Mouse (Mus musculus): ENCODE data around the gene Cartpt.
"Not testable (repeated sequence)": the region's sequence is repeated elsewhere in the genome, so short reads cannot be mapped to it uniquely, and the experiment has no call there.

Gene Cartpt

DNA sequence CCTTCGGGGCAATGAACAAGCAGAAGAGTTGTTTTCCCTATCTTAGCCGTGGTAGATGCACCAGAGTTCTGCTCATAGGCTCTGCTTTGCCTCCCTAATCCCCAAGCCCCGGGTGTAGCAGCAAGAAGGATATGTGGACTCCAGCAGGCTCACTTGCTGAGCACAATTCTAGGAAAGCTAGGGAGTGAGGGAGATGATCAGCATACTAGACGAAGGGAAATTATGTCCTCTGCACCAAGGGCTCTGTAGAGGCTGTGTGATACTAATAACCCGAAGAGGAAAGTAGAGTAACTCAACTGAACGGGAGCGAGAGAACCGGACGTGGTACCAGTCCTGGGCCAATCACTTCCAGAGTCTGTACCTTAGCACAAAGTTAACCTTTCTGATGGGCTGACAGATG lies at the start of gene Cartpt:
Cartpt (minus strand) TSS at position 127 of the 400 bp plus-strand sequence.
- DNase-seq: no peak

DNA sequence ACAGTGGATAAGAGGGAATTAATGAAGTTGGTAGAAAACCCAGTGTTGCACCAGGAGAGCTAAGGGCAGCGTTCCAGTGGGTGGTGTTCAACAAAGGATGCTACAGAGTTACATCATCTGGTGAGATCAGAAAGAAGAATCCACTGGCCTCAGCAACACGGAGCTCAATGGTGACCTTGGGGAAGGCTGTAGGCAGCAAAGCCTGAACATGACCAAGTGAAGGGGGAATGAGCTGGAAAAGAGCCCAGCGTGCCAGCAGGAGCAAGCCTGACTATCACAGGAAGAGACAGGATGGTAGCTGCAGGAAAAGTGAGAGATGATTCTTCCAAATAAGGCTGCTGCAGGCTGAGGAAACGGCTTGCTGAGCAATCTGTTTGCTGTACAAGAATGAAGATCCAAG lies 46.5 kb upstream of the Cartpt start:
- DNase-seq: peak; percentile 19

DNA sequence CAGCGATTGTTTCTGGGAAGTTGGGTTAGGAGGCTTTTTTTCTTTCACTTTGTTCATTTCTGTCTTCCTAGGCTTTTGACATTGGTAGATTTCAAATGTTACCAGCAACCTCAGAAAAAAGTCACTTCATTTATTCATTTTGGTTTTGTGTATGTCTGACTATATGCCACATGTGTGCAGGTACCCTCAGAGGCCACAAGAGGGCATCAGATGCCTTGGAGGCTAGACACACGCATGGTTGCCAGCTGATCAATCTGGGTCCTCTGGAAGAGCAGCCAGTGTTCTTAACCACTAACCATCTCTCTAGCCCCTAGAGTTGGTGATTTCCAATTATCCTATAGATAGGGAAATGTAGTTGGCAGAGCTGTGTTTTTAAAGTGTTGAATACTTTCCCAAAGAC lies 42.6 kb upstream of the Cartpt start:
- no peak for DNase-seq

DNA sequence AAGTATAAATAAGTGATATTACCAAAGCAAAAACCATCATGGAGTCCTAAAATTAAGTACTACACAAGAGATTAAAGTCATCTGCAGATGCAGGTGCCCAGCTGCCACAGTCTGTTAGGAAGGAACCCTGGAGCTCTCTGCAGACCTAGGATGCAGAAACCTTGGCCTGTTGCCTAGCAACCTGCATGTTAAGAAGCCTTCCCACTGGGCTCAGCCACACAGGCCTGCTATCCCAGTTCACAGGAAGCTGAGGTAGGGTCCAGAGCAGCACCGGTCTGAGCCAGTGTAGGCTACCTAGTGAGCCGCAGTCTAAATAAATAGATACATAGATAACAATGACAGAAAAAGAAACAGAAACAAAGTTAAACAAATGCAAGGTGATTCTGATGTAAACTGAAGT lies 39.7 kb upstream of the Cartpt start:
- peak; percentile 24 for DNase-seq

DNA sequence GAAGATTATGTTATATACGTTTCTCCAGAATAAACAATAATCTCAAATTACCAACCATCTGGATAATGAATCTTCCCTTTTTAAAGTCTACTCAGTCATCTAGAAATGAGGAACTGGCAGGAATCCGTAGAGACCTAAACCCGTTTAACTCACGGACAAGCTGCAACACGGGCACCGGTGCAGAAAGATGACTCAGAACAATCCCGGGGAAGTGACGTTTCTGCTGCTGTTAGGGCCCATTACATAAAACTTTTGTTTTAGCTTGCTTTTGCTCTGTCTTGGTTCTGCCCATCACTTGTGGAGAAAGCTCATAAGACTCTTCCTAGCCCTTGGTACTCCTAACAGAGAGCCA lies 38.4 kb upstream of the Cartpt start:
- DNase-seq: no peak

DNA sequence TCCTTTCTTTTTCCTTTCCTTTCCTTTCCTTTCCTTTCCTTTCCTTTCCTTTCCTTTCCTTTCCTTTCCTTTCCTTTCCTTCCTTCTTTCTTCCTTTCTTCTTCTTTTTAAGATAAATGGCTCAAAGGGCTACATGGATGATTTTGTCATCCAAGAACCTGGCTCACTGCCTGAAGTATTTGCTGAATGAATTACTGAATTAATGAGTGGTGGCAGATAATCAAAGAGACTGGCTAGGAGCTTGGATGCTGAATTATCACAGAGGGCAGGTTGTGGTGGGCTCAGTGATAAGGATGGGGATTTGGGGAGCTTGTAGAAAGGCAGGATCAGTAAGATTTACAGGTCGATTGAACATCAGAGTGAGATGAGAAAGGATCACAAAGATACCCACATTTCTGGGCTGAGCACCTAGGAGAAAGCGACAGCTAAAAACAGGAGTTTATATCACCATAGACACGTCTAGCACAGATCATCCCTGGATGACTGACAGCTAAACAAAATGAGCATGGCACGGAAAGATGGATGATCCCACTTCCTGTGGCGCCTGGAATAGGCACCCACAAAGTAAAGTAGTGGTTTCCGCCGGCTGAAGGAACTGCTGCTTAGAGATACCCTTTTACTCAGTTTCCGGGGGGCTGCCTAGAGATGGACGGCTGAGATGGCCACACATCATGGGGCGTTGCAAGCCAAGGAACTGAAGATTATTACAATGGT lies 37.9 kb upstream of the Cartpt start:
- DNase-seq: no peak

DNA sequence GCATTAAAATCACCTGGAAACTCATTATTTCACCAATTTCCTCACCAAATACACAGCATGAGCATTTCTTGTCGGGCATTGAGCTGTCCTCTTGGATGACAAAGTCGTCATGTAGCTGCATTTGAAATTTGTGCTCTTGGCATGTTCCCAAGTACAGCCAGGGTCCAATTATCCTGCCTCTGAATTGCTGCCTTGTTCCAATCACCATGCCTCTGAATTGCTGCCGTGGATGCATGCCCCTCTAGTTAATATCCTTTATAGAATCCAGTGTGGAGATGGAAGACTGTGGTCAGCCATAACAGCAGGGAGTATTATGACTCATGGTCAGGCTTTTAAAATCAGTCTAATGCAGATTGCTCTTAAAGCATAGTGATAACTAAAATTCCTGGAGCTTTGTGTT lies 36.9 kb upstream of the Cartpt start:
- DNase-seq: no peak

DNA sequence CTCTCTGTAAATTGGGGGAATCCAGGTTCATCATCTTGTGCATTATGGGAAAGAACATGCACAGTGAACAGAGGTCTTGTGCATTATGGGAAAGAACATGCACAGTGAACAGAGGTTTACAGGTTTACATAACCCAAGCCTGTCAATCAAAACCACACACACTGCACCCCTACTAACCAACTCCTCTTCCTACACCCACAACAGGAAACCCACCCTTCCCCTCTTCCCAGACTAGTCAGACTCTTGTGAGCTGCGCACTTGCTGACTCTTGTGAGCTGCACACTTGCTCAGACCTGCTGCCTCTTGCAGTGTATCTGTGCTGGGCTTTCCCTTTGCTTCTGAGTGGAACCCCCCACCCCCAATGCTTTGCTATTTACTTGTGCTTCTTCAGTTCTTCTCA lies 31.5 kb upstream of the Cartpt start:
- no peak for DNase-seq

DNA sequence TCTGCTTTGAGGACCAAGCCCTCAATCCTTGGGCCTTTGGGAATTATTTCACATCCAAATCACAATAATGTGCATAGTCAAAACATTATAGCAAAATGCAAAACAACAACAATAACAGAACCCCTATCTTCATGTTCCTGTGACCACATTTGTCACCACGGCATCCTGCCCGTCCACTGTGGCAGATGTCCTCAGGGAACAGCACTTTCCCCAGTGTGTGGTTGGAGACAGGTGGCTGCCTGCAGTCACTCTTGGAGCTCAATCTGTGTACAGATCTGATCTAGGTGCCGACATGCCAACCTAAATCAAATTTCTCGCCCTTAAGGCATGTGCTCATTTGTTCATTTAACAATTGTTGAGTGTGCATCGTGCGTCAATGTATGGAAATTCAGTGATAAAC lies 30.6 kb upstream of the Cartpt start:
- peak; percentile 9 for DNase-seq

DNA sequence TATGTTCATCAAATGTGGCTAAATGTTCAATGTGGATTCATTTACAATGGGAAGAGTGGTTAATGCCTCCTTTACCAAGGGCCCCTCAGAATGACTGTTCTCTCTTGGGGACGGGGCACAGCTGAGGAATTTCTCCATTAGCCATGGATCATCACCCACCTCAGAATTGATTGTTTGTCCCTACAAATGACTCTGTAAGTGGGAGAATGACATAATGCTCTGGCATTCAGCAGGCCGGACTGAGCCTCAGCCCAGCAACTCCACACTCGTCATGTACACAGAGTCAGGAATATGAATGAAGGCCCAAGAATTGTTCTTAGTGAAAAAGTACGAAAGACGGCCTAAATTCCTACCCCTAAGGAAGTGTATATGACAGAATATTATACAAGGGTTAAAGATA lies 25.4 kb upstream of the Cartpt start:
- no peak for DNase-seq

DNA sequence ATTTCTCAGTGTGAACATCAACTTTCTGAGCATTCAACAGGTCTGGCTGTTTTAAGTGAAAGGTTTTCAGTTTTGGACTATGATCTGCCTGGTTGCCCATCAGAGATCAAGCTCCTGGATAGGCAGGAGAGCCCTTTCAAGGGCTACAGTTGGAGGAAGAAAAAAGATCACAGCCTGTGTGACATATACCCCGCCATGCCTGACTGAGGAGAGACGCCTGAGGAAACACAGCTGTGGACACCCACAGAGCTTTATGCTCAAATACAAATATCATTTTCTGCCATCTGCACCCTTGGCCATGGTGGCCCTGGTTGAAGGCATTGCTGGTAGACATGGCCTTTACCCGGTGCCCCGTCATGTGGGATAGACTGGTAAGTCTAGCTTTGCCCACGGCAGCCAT lies 14.7 kb upstream of the Cartpt start:
- DNase-seq: no peak

DNA sequence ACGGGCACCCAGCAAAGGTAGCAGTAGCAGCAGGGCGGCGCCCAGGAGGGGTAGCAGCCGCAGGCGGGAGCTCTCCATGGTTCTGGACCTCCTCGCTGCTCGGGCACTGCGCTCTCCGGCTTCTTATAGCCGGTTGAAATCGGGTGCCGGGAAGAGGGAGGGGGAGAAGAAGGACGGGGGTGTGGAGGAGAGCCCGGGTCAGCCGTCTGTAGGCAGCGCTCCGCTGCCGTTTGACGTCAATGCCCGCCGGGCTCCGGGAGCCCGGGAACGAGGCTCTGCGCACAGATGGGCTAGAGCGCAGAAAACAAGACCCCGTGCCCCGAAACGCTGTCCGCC lies 366 bp downstream of the Cartpt start:
- no peak for DNase-seq

DNA sequence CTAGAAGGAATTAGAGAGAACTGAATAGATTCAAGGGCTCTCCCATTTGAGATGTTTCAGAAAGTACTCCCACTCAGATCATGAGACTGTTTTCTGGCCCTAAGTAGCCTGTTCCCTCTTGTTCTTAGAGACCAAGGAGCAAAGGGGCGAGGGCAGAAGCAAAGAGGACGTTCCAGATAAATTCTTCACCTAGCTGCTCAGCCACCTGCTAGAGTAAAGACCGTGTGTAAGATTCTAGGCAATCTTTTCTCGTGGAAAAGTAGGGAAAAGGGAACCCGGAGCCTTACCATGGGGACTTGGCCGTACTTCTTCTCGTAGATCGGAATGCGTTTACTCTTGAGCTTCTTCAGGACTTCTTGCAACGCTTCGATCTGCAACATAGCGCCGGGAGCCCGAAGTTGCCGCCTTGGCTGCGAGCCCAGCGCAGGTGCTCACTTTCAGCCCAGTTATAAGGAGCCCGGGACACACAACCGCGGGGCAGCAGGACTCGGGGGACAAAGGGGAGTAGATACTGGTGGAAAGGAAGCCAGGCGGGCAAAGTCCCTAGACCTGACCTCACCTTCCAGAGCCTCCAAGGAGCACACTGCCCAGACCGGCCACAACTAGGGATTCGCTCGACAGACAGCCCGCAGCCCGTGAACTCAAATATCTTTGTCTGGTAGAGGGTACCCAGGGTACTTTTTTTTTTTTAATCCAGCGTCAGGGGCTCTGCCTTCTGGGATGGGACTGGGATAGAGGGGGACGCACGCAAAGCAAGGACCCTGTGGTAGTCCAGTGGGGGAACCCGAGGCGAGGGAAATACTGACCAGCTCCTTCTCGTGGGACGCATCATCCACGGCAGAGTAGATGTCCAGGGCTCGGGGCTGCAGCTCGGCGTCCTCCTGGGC lies 978 bp downstream of the Cartpt start:
- no peak for DNase-seq

DNA sequence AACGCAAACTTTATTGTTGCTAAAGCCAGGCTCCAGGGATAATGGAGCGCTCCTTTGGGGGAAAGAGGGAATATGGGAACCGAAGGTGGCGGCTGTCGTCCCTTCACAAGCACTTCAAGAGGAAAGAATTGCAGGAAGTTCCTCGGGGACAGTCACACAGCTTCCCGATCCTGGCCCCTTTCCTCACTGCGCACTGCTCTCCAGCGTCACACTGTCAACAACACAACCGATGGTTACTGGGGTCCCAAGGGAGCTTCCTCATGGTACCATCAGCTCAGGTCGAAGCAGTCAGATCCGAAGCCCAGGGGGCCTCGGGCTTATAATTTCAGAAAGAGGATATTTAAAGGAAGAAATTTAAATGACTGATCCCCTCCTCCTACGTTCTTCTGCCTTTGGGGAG lies 2.1 kb downstream of the Cartpt start:
- no peak for DNase-seq

DNA sequence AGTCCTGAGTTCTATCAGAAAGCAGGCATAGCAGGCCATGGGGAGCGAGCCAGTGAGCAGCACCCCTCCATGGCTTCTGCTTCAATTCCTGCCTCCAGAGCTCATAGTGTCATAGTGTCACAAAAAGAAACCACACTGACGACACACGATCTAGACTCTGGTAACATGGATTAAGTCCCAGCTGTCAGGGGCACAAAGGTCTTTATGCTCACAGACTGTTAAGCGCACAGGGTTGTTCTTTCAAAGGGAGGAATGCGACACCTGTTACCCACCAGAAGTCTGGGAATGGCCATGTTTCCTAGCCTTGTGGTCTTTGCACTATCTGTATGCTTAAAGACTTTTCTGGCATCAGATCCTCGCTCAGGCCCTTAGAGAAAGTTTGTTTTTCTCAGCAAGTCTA lies 15.3 kb downstream of the Cartpt start:
- no peak for DNase-seq

DNA sequence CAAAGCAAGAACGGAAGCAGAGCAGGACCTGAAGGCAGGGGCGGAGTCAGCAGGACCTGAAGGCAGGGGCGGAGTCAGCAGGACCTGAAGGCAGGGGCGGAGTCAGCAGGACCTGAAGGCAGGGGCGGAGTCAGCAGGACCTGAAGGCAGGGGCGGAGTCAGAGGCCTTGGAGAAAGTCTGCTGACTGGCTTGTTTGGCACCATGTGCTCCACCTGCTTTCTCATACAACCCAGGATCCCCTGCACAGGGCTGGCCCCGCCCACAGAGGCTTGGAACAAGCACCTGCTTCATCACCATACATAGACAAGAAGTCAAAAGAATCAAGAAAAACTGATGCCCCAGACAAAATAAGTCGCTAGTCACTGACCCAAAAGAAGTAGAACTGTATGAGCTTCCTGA lies 19.1 kb downstream of the Cartpt start:
- DNase-seq: not testable (repeated sequence)

DNA sequence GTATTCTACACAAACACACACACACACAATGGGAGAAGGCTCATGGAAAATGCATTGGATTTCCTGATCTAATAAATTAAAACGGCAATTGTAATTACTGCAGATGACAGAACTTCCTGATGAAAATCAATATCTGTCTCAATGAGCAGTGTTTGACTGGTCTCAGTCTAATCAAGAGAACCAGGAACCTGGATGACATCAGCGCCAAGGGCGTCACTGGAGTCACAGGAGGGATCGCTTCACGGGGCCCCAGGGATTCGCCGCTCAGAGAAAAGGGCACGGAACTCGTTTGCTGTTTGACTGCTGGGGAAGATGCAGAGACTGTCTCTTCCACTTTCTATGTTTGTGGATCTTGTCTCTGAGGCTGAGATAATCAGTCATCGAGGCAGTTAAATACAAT lies 21.2 kb downstream of the Cartpt start:
- no peak for DNase-seq

DNA sequence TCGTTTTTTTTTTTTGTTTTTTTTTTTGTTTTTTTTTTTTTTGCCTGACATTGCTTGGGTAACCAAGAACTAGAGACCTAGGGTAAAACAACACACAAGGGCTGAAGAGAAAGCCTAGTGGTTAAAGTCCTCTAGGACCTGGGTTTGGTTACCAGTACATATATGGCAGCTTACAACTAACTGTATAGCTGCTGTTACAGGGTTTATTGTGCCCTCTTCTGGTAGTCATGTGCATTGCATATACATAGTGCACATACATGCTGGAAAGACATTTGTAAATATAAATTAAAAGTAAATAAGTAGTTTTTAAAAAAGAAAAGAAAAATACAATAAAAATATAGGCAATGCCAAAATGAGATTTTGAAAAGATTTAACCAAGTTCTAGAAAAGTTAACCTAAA lies 28.8 kb downstream of the Cartpt start:
- no peak for DNase-seq

DNA sequence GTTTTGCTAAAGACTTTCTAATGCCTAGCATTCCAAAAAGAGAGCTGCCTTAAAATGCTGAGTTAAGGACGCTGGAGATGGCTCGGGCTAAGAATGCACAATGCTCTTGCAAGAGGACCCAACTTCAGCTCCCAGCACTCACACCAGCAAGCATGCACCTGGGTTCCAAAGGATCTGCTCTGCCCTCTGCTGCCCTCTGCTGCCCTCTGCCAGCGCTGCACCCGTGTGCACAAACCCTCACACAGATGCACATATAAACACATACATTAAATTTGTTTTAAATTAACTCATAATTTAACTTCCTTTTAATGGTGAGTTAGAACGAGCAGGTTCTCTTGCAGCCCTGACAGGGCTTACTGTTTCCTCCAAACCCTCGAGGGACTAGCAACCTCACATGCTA lies 32.5 kb downstream of the Cartpt start:
- DNase-seq: no peak

DNA sequence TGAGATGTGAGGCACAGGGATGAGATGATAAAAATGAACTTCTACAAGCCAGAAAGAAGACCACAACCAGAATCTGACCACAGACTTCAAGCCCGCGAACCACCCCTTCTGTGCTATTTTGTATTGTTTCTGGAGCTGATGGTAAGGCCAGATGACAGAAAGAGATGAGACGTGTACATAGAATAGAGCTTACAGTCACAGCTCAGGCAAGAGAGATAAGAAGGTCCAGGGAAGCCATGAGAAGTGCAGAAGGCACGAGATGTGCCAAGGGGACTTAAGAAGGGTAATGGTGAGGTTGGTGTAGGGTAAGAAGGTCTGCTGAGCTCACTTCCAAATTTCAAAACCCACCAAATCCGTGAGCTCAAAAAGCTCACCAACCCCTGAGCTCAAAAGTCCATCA lies 36.6 kb downstream of the Cartpt start:
- no peak for DNase-seq

DNA sequence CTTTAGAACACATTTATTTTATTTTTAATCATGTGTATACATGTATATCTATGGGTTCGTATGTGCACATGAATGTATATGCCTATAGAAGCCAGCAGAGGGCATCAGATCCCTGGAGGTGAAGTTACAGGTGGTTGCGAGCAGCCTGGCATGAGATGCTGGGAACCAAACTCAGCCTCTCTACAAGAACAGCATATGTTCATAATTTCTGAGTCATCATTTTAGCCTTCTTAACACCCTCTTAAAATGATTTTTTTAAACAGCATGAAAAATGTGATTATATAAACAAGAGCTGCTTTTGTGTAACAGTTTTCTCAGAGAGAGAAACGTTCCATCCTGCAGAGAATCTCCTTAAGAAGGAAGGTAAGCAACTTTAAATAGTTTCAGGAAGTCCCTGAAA lies 40.2 kb downstream of the Cartpt start:
- no peak for DNase-seq

DNA sequence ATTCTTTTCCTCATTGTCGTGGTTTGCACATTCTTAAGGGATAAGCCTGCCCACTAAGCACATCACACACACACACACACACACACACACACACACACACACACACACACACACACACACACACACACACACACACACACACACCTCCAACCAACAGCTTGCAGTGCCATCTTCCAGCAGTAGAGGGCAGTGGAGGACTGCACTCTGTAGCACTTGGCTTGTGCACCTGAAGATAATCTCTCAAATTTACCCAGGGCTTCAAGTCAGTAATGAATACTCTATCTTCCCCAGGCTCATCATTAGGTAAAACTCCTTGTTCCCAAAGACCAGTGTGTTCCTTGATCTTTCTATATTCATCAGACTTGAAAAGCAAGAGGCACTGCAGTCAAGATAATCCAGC lies 41.8 kb downstream of the Cartpt start:
- no peak for DNase-seq

DNA sequence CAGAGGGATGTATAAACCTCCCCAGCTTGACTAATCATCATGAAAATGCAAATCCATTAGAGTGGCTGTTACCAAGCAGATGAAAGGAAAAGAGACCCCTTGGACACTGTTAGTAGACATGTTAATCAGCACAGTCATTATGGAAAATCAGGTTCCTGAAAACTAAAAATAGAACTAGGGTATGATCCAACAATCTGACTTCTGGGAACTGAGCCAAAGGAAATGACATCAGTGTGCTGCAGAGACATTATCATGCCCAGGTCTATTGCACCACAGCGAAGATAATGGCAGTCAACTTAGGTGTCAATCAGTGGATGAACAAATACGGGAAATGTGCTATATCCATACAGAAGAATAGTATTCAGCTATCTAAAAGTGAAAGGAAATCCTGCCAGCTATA lies 43.0 kb downstream of the Cartpt start:
- DNase-seq: no peak

DNA sequence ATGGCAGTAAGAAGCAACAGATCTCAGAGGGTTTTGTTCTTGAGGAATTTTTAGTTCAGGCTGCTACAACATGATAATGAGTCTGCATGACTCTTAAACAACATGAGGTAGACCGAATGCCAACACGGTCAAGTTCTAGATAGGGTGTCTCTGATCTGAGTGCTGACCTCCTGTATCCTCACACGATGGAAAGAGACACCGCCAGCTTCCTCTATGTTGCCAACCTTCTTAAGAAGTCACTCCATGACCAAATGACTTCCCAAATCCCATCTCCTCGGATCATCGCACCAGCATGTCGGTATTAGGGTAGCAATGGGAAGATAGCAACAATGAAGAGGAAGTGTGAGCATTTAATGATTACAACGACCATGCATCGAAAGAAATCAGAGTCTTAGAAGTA lies 43.6 kb downstream of the Cartpt start:
- no peak for DNase-seq

DNA sequence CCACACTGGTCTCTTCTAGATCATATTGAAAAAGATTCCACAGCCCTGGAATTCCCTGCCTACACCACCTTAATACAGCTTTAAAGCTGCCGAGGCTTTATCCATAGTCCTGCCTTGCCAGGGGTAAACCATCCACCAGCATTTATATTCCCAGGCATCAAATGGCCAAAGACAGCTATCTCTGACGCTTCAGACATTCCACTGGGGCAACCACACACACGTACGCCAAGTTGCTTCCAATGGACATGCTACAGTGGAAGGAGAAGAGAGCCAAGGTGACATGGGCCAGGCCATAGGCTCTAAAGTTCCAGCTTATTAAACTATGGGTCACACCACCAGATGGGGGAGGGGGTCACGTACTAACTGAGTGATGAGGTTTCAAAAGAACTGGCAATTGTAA lies 45.7 kb downstream of the Cartpt start:
- no peak for DNase-seq
